Mouse (Mus musculus): ENCODE measurements around the gene Kcnc3. TPM values are rescaled to one million over a fixed set of nuclear protein-coding genes. Genes with fewer than 3 reads are reported as not detected.
A peak's percentile ranks its signal among the peaks of the same experiment; 100 is the strongest.

Gene Kcnc3
- polyA plus RNA-seq, 1 experiment from 2014 or later = 1.7 TPM

GRCm38 (mm10) chr7:44588338-44588737, 2.1 kb upstream of the Kcnc3 start:
- H3K36me3 ChIP-seq (ENCODE audit: control insufficient read depth, insufficient read depth, low read length) = no peaks in the 10 kb centered on the region
- H3K27me3 ChIP-seq (ENCODE audit: control insufficient read depth, insufficient read depth, low read length) = peaks cover 41% of the 10 kb centered on the region
- H3K4me2 ChIP-seq (ENCODE audit: low read depth) = peak overlapping the region; percentile 96
- peak overlapping the region; percentile 5; the same call in 1 of the 2 replicates for H3K9ac ChIP-seq (ENCODE audit: low read length)
- H3K27ac ChIP-seq (ENCODE audit: low read depth, low read length) = no peak overlapping the region
- H3K4me1 ChIP-seq (ENCODE audit: control insufficient read depth, insufficient read depth, low read length) = peaks cover 21% of the 10 kb centered on the region
- H3K4me3 ChIP-seq (ENCODE audit: low read depth, low read length) = peak overlapping the region; percentile 28
- no peaks in the 10 kb centered on the region for H3K9me3 ChIP-seq (ENCODE audit: control insufficient read depth, low read length)
- ATAC-seq (ENCODE audit: insufficient read depth, low FRiP score, low TSS enrichment) (no peak), DNase-seq (ENCODE audit: low spot score) (no peak)
- WGBS = 8% methylated on average over 12 of the region's 12 CpGs

GRCm38 (mm10) chr7:44589149-44589548, 1.3 kb upstream of the Kcnc3 start:
- ATAC-seq (ENCODE audit: insufficient read depth, low FRiP score, low TSS enrichment) (peak; percentile 21; the same call in 1 of the 2 replicates), DNase-seq (ENCODE audit: low spot score) (peak; percentile 90)
- no peaks in the 10 kb centered on the region for H3K36me3 ChIP-seq (ENCODE audit: control insufficient read depth, insufficient read depth, low read length)
- no peak overlapping the region for H3K27ac ChIP-seq (ENCODE audit: low read depth, low read length)
- H3K9ac ChIP-seq (ENCODE audit: low read length) = peak overlapping the region; percentile 5; the same call in 1 of the 2 replicates
- WGBS = 0% methylated on average over 28 of the region's 33 CpGs
- peak overlapping the region; percentile 28 for H3K4me3 ChIP-seq (ENCODE audit: low read depth, low read length)
- peaks cover 46% of the 10 kb centered on the region for H3K27me3 ChIP-seq (ENCODE audit: control insufficient read depth, insufficient read depth, low read length)
- H3K4me2 ChIP-seq (ENCODE audit: low read depth) = peak overlapping the region; percentile 96
- H3K4me1 ChIP-seq (ENCODE audit: control insufficient read depth, insufficient read depth, low read length) = peaks cover 25% of the 10 kb centered on the region
- H3K9me3 ChIP-seq (ENCODE audit: control insufficient read depth, low read length) = no peaks in the 10 kb centered on the region

- Histone ChIP-seq H3K4me3 (ENCODE audit: low read depth, low read length) (peak overlapping the region; percentile 53), H3K27me3 (ENCODE audit: control insufficient read depth, insufficient read depth, low read length) (peaks cover 46% of the 10 kb centered on the region), H3K4me2 (ENCODE audit: low read depth) (peak overlapping the region; percentile 96), H3K9me3 (ENCODE audit: control insufficient read depth, low read length) (no peaks in the 10 kb centered on the region), H3K9ac (ENCODE audit: low read length) (no peak overlapping the region), H3K36me3 (ENCODE audit: control insufficient read depth, insufficient read depth, low read length) (no peaks in the 10 kb centered on the region), H3K27ac (ENCODE audit: low read depth, low read length) (no peak overlapping the region), H3K4me1 (ENCODE audit: control insufficient read depth, insufficient read depth, low read length) (peaks cover 25% of the 10 kb centered on the region)
- 2% methylated on average over 13 of the region's 13 CpGs for WGBS
- DNase-seq (ENCODE audit: low spot score) = no peak
- ATAC-seq (ENCODE audit: insufficient read depth, low FRiP score, low TSS enrichment) = no peak
Observed at GRCm38 (mm10) chr7:44589946-44590345, 518 bp upstream of the Kcnc3 start.

DNA sequence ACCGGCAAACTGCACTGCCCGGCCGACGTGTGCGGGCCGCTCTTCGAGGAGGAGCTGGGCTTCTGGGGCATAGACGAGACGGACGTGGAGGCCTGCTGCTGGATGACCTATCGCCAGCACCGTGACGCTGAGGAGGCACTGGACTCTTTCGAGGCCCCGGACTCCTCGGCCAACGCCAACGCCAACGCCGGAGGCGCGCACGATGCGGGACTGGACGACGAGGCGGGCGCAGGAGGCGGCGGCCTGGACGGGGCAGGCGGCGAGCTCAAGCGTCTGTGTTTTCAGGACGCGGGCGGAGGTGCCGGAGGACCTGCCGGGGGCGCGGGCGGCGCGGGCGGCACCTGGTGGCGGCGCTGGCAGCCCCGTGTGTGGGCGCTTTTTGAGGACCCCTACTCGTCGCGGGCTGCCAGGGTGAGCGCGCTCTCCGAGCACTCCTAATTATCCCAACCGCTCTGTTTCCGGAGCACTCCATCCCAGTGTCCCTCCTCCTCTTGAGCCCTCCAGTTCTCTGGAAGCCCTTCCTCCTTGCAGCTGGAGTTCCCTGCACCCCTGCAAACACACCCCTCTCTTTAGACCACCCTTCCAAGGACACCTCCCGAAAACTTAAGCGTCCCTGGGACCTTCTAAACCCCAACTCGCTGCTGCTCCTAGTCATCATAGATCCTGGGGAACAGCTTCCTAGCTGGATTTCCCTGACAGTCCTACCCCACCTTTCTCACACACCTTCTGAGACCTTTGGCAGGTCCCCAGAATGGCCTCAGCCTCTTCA, 1.1 kb downstream of the Kcnc3 start:
- no peaks in the 10 kb centered on the region for H3K9me3 ChIP-seq (ENCODE audit: control insufficient read depth, low read length)
- H3K27ac ChIP-seq (ENCODE audit: low read depth, low read length) = peak overlapping the region; percentile 29; the same call in 1 of the 2 replicates
- no peak for ATAC-seq (ENCODE audit: insufficient read depth, low FRiP score, low TSS enrichment)
- peak overlapping the region; percentile 53 for H3K4me3 ChIP-seq (ENCODE audit: low read depth, low read length)
- peak overlapping the region; percentile 96 for H3K4me2 ChIP-seq (ENCODE audit: low read depth)
- H3K36me3 ChIP-seq (ENCODE audit: control insufficient read depth, insufficient read depth, low read length) = no peaks in the 10 kb centered on the region
- peaks cover 25% of the 10 kb centered on the region for H3K4me1 ChIP-seq (ENCODE audit: control insufficient read depth, insufficient read depth, low read length)
- peaks cover 42% of the 10 kb centered on the region for H3K27me3 ChIP-seq (ENCODE audit: control insufficient read depth, insufficient read depth, low read length)
- H3K9ac ChIP-seq (ENCODE audit: low read length) = peak overlapping the region; percentile 54
- under 1% methylated on average over 45 of the region's 60 CpGs for WGBS
- DNase-seq (ENCODE audit: low spot score) = no peak

DNA sequence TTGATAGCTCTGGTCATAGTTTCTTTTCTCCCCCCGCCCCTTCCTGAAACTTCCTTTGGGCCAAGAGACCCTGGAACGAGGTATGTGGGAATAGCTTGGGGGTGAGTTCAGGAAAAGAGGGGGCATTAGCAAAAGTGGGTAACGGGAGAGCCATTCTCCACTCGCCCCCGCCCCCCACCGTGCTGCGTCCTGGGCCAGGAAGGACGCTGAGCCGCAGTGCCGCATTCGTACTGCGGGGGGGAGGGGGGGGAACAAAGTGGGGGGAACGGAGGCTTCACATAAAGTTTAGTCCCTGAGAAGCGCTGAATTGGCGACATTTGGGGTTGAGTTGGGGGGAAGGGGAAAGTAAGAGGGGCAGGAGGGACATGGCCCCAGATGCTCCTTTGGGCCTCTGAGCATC, 2.6 kb downstream of the Kcnc3 start:
- H3K4me3 ChIP-seq (ENCODE audit: low read depth, low read length) = no peak overlapping the region
- peak overlapping the region; percentile 20 for H3K4me2 ChIP-seq (ENCODE audit: low read depth)
- no peaks in the 10 kb centered on the region for H3K9me3 ChIP-seq (ENCODE audit: control insufficient read depth, low read length)
- no peak overlapping the region for H3K27ac ChIP-seq (ENCODE audit: low read depth, low read length)
- H3K36me3 ChIP-seq (ENCODE audit: control insufficient read depth, insufficient read depth, low read length) = no peaks in the 10 kb centered on the region
- peaks cover 25% of the 10 kb centered on the region for H3K4me1 ChIP-seq (ENCODE audit: control insufficient read depth, insufficient read depth, low read length)
- DNase-seq (ENCODE audit: low spot score) (no peak), ATAC-seq (ENCODE audit: insufficient read depth, low FRiP score, low TSS enrichment) (no peak)
- WGBS = 3% methylated on average over 11 of the region's 15 CpGs
- H3K27me3 ChIP-seq (ENCODE audit: control insufficient read depth, insufficient read depth, low read length) = peaks cover 30% of the 10 kb centered on the region
- H3K9ac ChIP-seq (ENCODE audit: low read length) = no peak overlapping the region

DNA sequence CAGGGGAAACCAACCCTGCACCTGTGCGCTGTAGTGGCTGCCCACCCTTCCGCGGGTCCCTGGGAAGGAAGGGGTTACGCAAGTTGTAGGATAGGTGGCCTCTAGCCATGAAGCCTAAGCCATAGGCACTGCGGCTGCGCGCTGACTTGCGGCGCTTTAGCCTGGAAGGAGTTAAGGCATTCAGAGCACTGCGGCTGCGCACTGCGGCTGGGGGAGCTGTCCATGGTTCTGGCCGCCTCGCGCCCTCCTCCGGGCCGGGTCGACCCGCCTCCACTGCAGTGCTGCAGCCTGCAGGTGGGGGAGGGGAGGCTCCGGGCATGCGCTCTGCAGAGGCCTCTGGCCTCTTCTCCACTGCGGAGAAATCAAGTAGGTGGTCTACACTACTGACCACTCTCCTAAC, 3.3 kb downstream of the Kcnc3 start:
- Histone ChIP-seq H3K4me3 (ENCODE audit: low read depth, low read length) (0 out of 2 replicates have a peak overlapping the region, but pooled peaks have one; percentile 8), H3K9me3 (ENCODE audit: control insufficient read depth, low read length) (no peaks in the 10 kb centered on the region), H3K27me3 (ENCODE audit: control insufficient read depth, insufficient read depth, low read length) (peaks cover 26% of the 10 kb centered on the region), H3K27ac (ENCODE audit: low read depth, low read length) (no peak overlapping the region), H3K36me3 (ENCODE audit: control insufficient read depth, insufficient read depth, low read length) (no peaks in the 10 kb centered on the region), H3K4me2 (ENCODE audit: low read depth) (peak overlapping the region; percentile 38), H3K9ac (ENCODE audit: low read length) (no peak overlapping the region; the same call in 1 of the 2 replicates), H3K4me1 (ENCODE audit: control insufficient read depth, insufficient read depth, low read length) (peaks cover 24% of the 10 kb centered on the region)
- 1% methylated on average over 22 of the region's 22 CpGs for whole genome bisulfite sequencing
- ATAC-seq (ENCODE audit: insufficient read depth, low FRiP score, low TSS enrichment) = peak; percentile 17; the same call in 1 of the 2 replicates
- peak; percentile 95 for DNase-seq (ENCODE audit: low spot score)

GRCm38 (mm10) chr7:44594291-44594690, 3.8 kb downstream of the Kcnc3 start:
- Histone ChIP-seq H3K27me3 (ENCODE audit: control insufficient read depth, insufficient read depth, low read length) (peaks cover 26% of the 10 kb centered on the region), H3K9ac (ENCODE audit: low read length) (no peak overlapping the region; the same call in 1 of the 2 replicates), H3K4me3 (ENCODE audit: low read depth, low read length) (no peak overlapping the region), H3K9me3 (ENCODE audit: control insufficient read depth, low read length) (no peaks in the 10 kb centered on the region), H3K36me3 (ENCODE audit: control insufficient read depth, insufficient read depth, low read length) (no peaks in the 10 kb centered on the region), H3K27ac (ENCODE audit: low read depth, low read length) (no peak overlapping the region), H3K4me2 (ENCODE audit: low read depth) (peak overlapping the region; percentile 38), H3K4me1 (ENCODE audit: control insufficient read depth, insufficient read depth, low read length) (peaks cover 23% of the 10 kb centered on the region)
- DNase-seq (ENCODE audit: low spot score) (no peak), ATAC-seq (ENCODE audit: insufficient read depth, low FRiP score, low TSS enrichment) (no peak)
- WGBS = 76% methylated on average over 6 of the region's 6 CpGs

DNA sequence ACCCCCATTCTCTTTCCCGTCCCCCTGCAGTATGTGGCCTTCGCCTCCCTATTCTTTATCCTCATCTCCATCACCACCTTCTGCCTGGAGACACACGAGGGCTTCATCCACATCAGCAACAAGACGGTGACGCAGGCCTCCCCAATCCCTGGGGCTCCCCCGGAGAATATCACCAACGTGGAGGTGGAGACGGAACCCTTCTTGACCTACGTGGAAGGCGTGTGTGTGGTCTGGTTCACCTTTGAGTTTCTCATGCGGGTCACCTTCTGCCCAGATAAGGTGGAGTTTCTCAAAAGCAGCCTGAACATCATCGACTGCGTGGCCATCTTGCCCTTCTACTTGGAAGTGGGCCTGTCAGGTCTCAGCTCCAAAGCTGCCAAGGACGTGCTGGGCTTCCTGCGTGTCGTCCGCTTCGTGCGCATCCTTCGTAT, 4.7 kb downstream of the Kcnc3 start:
- no peaks in the 10 kb centered on the region for H3K36me3 ChIP-seq (ENCODE audit: control insufficient read depth, insufficient read depth, low read length)
- no peak overlapping the region for H3K27ac ChIP-seq (ENCODE audit: low read depth, low read length)
- no peak overlapping the region for H3K4me2 ChIP-seq (ENCODE audit: low read depth)
- ATAC-seq (ENCODE audit: insufficient read depth, low FRiP score, low TSS enrichment) (no peak), DNase-seq (ENCODE audit: low spot score) (no peak)
- H3K9me3 ChIP-seq (ENCODE audit: control insufficient read depth, low read length) = no peaks in the 10 kb centered on the region
- H3K9ac ChIP-seq (ENCODE audit: low read length) = no peak overlapping the region
- WGBS = 95% methylated on average over 20 of the region's 20 CpGs
- H3K27me3 ChIP-seq (ENCODE audit: control insufficient read depth, insufficient read depth, low read length) = peaks cover 22% of the 10 kb centered on the region
- no peak overlapping the region for H3K4me3 ChIP-seq (ENCODE audit: low read depth, low read length)
- H3K4me1 ChIP-seq (ENCODE audit: control insufficient read depth, insufficient read depth, low read length) = peaks cover 19% of the 10 kb centered on the region

- no peak for ATAC-seq (ENCODE audit: insufficient read depth, low FRiP score, low TSS enrichment)
- Histone ChIP-seq H3K9ac (ENCODE audit: low read length) (no peak overlapping the region), H3K27ac (ENCODE audit: low read depth, low read length) (no peak overlapping the region), H3K36me3 (ENCODE audit: control insufficient read depth, insufficient read depth, low read length) (no peaks in the 10 kb centered on the region), H3K4me3 (ENCODE audit: low read depth, low read length) (no peak overlapping the region), H3K27me3 (ENCODE audit: control insufficient read depth, insufficient read depth, low read length) (peaks cover 22% of the 10 kb centered on the region), H3K9me3 (ENCODE audit: control insufficient read depth, low read length) (no peaks in the 10 kb centered on the region), H3K4me1 (ENCODE audit: control insufficient read depth, insufficient read depth, low read length) (peaks cover 16% of the 10 kb centered on the region), H3K4me2 (ENCODE audit: low read depth) (no peak overlapping the region)
- DNase-seq (ENCODE audit: low spot score) = no peak
- 99% methylated on average over 5 of the region's 6 CpGs for WGBS
Observed at GRCm38 (mm10) chr7:44596051-44596450, 5.6 kb downstream of the Kcnc3 start.

Data from neural tube, embryonic 11.5 days (tissue).